Comparison of ENCODE assay signal across 18 mouse cellular contexts in the genomic region with DNA sequence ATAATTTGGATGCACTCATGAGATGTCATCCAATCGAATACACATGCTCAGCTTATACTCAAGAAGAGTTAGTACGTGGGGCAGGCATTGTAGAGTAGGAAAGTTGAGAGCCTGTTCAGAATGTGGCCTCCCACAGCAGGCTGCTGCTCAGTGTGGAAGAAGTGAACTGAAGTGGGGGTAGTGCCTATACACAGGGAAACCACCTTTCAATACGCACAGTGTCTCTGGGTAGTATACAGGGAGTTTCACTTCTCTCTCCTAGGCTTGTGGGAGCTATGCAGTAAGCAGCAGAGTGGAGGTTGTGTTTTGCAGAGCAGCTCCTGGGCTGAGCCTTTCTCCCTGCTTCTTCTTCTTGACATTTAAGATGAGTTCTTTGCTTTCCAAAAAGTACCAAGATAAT.
DNase-seq lines count a peak whose midpoint lies in the region; ATAC-seq and TF ChIP-seq lines count a peak whose summit lies in the region.
"Had no signal": no experiment of that assay in that cellular context is flagged by ENCODE, and none has a peak within 500 bp of the region (broad histone marks: within the 10 kb centered on the region; RNA-seq: fewer than 3 reads in every experiment).

No protein-coding gene starts in this region.

- 51% methylated on average over 3 of the region's 3 CpGs for WGBS in liver, embryonic 14.5 days (ENCODE audit: insufficient replicate concordance)
- 52% methylated on average over 3 of the region's 3 CpGs for WGBS in liver, embryonic 12.5 days (ENCODE audit: insufficient replicate concordance)
- WGBS in midbrain, embryonic 11.5 days: 84% methylated on average over 3 of the region's 3 CpGs

- H3K9ac ChIP-seq in liver, embryonic 14.5 days (replicated peaks): no peak overlapping the region
- no peak overlapping the region for H3K9ac ChIP-seq in liver, embryonic 12.5 days
- H3K9ac ChIP-seq in midbrain, embryonic 11.5 days (ENCODE audit: low read length): no peak overlapping the region
- H3K9ac ChIP-seq: embryonic facial prominence, embryonic 12.5 days; hindbrain, embryonic 15.5 days; lung, embryonic 15.5 days; midbrain, embryonic 12.5 days had no signal

- peaks cover 0 to 2% of the 10 kb centered on the region in 2 experiments; a peak in 1 of 4 replicates for H3K4me1 ChIP-seq in liver, embryonic 14.5 days (replicated peaks; ENCODE audit: control insufficient read depth in 2 of 2, insufficient read depth in 2 of 2, low read length in 1 of 2)
- H3K4me1 ChIP-seq in liver, embryonic 12.5 days: no peaks in the 10 kb centered on the region
- H3K4me1 ChIP-seq in midbrain, embryonic 11.5 days (ENCODE audit: control insufficient read depth, insufficient read depth, low read length): no peaks in the 10 kb centered on the region
- H3K4me1 ChIP-seq: embryonic facial prominence, embryonic 12.5 days; forebrain, embryonic 10.5 days; hindbrain, embryonic 15.5 days; midbrain, embryonic 12.5 days had no signal

- H3K27ac ChIP-seq in liver, embryonic 14.5 days: no peak overlapping the region
- no peak overlapping the region for H3K27ac ChIP-seq in liver, embryonic 12.5 days
- no peak overlapping the region for H3K27ac ChIP-seq in midbrain, embryonic 11.5 days (ENCODE audit: low read depth, low read length)
- H3K27ac ChIP-seq: embryonic facial prominence, embryonic 12.5 days; forebrain, embryonic 10.5 days; hindbrain, embryonic 15.5 days; limb, embryonic 10.5 days; lung, embryonic 15.5 days; midbrain, embryonic 12.5 days had no signal

- H3K4me2 ChIP-seq in liver, embryonic 14.5 days (ENCODE audit: low read depth): no peak overlapping the region
- no peak overlapping the region for H3K4me2 ChIP-seq in liver, embryonic 12.5 days
- H3K4me2 ChIP-seq in midbrain, embryonic 11.5 days: no peak overlapping the region
- H3K4me2 ChIP-seq: embryonic facial prominence, embryonic 12.5 days; hindbrain, embryonic 15.5 days; lung, embryonic 15.5 days; midbrain, embryonic 12.5 days had no signal

- H3K36me3 ChIP-seq in liver, embryonic 14.5 days (replicated peaks; ENCODE audit: control insufficient read depth, insufficient read depth, low read depth): no peaks in the 10 kb centered on the region
- no peaks in the 10 kb centered on the region for H3K36me3 ChIP-seq in liver, embryonic 12.5 days
- no peaks in the 10 kb centered on the region for H3K36me3 ChIP-seq in midbrain, embryonic 11.5 days (ENCODE audit: control insufficient read depth, insufficient read depth, low read length)
- H3K36me3 ChIP-seq: embryonic facial prominence, embryonic 12.5 days; forebrain, embryonic 10.5 days; hindbrain, embryonic 15.5 days; limb, embryonic 10.5 days; lung, embryonic 15.5 days; midbrain, embryonic 12.5 days had no signal

- no peak for TF ChIP-seq EP300 in liver, embryonic 14.5 days (IDR thresholded peaks at IDR 0.05; ENCODE audit: low read depth)

- H3K4me3 ChIP-seq in liver, embryonic 14.5 days (ENCODE audit: insufficient read depth in 1 of 2, low read depth in 2 of 2, low read length in 2 of 2): no peak overlapping the region
- H3K4me3 ChIP-seq in liver, embryonic 12.5 days: no peak overlapping the region
- no peak overlapping the region for H3K4me3 ChIP-seq in midbrain, embryonic 11.5 days (ENCODE audit: low read depth, low read length)
- H3K4me3 ChIP-seq: embryonic facial prominence, embryonic 12.5 days; forebrain, embryonic 10.5 days; hindbrain, embryonic 15.5 days; limb, embryonic 10.5 days; lung, embryonic 15.5 days; midbrain, embryonic 12.5 days had no signal

- 0 out of 2 replicates have a peak, but pooled peaks have one; percentile 16 for ATAC-seq in liver, embryonic 14.5 days (ENCODE audit: insufficient read depth)
- no peak for ATAC-seq in liver, embryonic 12.5 days
- ATAC-seq in CD4-positive, CD25-positive, alpha-beta regulatory T cell, adult 4 months: peak; percentile 92
- peak; percentile 84 to 87 for ATAC-seq in hematopoietic stem cell, adult 5-6 weeks (replicated peaks in 1 of 2; ENCODE audit: insufficient read depth in 1 of 2, low FRiP score in 2 of 2, low TSS enrichment in 1 of 2, low read depth in 1 of 2, poor library complexity in 2 of 2, severe bottlenecking in 2 of 2)
- no peak for ATAC-seq in erythroid progenitor cell, adult 5-6 weeks (replicated peaks; ENCODE audit: low FRiP score, poor library complexity, severe bottlenecking)
- ATAC-seq in midbrain, embryonic 11.5 days (ENCODE audit: low FRiP score): no peak

- H3K27me3 ChIP-seq in liver, embryonic 14.5 days (ENCODE audit: control insufficient read depth, insufficient read depth, low read length): no peaks in the 10 kb centered on the region
- no peaks in the 10 kb centered on the region for H3K27me3 ChIP-seq in liver, embryonic 12.5 days (replicated peaks)
- H3K27me3 ChIP-seq in midbrain, embryonic 11.5 days (ENCODE audit: control insufficient read depth, insufficient read depth, low read length): no peaks in the 10 kb centered on the region
- H3K27me3 ChIP-seq: embryonic facial prominence, embryonic 12.5 days; hindbrain, embryonic 15.5 days; lung, embryonic 15.5 days; midbrain, embryonic 12.5 days had no signal

- no peak for TF ChIP-seq CTCF in liver, embryonic 14.5 days (IDR thresholded peaks at IDR 0.05; ENCODE audit: low read depth)

- DNase-seq in liver, embryonic 14.5 days (ENCODE audit: low read depth in 3 of 3, low spot score in 3 of 3): no peak
- DNase-seq in spleen, adult 12 weeks (ENCODE audit: low spot score): peak; percentile 23
- no peak for DNase-seq in urinary bladder, adult 2 months (ENCODE audit: low spot score)
- no peak for DNase-seq in midbrain, embryonic 11.5 days (ENCODE audit: low spot score, missing footprints)
- DNase-seq: adrenal gland, adult 2 months; cerebellum, postnatal 14 days; kidney, postnatal 10 days; right cerebral cortex, postnatal 4 days had no signal

- no peaks in the 10 kb centered on the region for H3K9me3 ChIP-seq in liver, embryonic 14.5 days (ENCODE audit: control insufficient read depth, low read length)
- H3K9me3 ChIP-seq in liver, embryonic 12.5 days (replicated peaks): no peaks in the 10 kb centered on the region
- H3K9me3 ChIP-seq in midbrain, embryonic 11.5 days (ENCODE audit: control insufficient read depth, low read length): no peaks in the 10 kb centered on the region
- H3K9me3 ChIP-seq: embryonic facial prominence, embryonic 12.5 days; forebrain, embryonic 10.5 days; hindbrain, embryonic 15.5 days; limb, embryonic 10.5 days; lung, embryonic 15.5 days; midbrain, embryonic 12.5 days had no signal

Comparison
In these comparisons a context has a peak if more than half of its experiments do, and no peak if none do; other contexts are left out.
1. ATAC-seq: peak in liver, embryonic 14.5 days (single experiment), CD4-positive, CD25-positive, alpha-beta regulatory T cell, adult 4 months (single experiment) and hematopoietic stem cell, adult 5-6 weeks (2 of 2); none in liver, embryonic 12.5 days (single experiment), erythroid progenitor cell, adult 5-6 weeks (single experiment) and midbrain, embryonic 11.5 days (single experiment).